Mouse (Mus musculus) frontal cortex, postnatal 14 days (tissue): ENCODE measurements around the gene Trpt1.

ENCODE experiments used
- DNase-seq, 2 experiments: peaks; one replicate each; pipeline ENCODE4 v3.0.0; 2022; ENCODE audit warnings: low spot score in 2 of 2

Gene Trpt1

GRCm38 (mm10) chr19:7039841-7040636 lies 44.1 kb downstream of the Trpt1 start, which contains the start of gene Stip1:
Gene Stip1 (minus strand): TSS chr19:7039967.
- peak; percentile 98 to 100 for DNase-seq

- no peak for DNase-seq
These were observed 44.8 kb downstream of the Trpt1 start for GRCm38 (mm10) chr19:7040637-7041130.

GRCm38 (mm10) chr19:7041171-7041570 lies 45.2 kb downstream of the Trpt1 start:
- no peak for DNase-seq

- no peak for DNase-seq
These were observed 48.3 kb downstream of the Trpt1 start for GRCm38 (mm10) chr19:7044279-7044678.

GRCm38 (mm10) chr19:7044706-7045105 lies 48.8 kb downstream of the Trpt1 start:
- DNase-seq = no peak
